Mouse (Mus musculus): Measurements from ENCODE around the gene Pld2. TPM values are rescaled to one million over a fixed set of nuclear protein-coding genes. Genes with fewer than 3 reads are reported as not detected.

The Pld2 gene
- 10.2 TPM for polyA plus RNA-seq (2012; fragmentation: generic; extraction: Trizol)

DNA sequence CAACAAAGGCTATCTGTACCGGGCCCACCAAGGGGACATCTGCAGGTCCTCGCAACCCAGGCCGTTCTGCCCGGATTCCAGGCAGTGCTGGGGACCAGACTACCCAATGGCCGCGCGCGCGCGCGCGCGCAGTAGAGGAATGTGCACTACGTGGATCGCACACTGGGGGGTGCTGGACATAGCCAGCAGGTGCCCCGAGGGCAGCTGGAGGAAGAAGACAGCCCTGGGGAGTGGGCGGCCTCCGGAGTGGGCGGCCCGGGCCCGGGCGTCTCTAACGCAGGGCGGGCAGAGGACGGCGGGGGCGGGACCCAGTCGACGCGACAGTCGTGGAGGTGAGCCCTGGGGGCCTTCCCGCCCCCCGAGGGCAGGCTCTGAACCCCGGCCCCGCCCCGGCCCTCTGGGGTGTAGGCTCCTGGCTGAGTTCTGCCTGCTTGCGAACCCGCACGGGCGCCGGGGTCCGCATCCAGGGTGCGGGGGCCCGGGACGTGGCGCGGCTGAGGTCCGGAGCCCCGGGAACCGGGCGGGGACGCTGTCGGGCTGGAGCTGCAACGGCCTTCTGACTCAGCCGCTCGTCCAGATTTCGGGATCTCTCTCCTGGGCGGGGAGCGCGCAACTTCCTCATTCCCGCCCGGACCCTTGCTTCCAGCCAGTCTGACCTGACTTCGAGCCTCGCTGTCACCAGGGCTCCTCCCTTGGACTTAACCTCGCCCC lies at the start of gene Pld2:
Gene Pld2 (plus strand): TSS at position 188 of the 711 bp plus-strand sequence.
- no peaks in the 10 kb centered on the region for H3K79me2 ChIP-seq (ENCODE audit: control insufficient read depth, insufficient read depth)
- H3K4me2 ChIP-seq (ENCODE audit: low read depth): peak within 1 kb of the TSS; percentile 70
- no peaks in the 10 kb centered on the region for H3K36me3 ChIP-seq (ENCODE audit: control insufficient read depth, insufficient read depth)
- peak within 1 kb of the TSS; percentile 32 for H3K4me3 ChIP-seq
- no peaks in the 10 kb centered on the region for H3K27me3 ChIP-seq (ENCODE audit: control insufficient read depth, insufficient read depth, insufficient read length)
- TF ChIP-seq TCF12 (IDR thresholded peaks at IDR 0.05; ENCODE audit: insufficient read depth, poor library complexity, severe bottlenecking) (no peak), MAX (IDR thresholded peaks at IDR 0.05; ENCODE audit: low read depth) (no peak), POLR2A (IDR thresholded peaks at IDR 0.05; ENCODE audit: insufficient read length, low read depth) (peak; percentile 46), POLR2AphosphoS2 (IDR thresholded peaks at IDR 0.05; ENCODE audit: insufficient read length, low read depth) (peak; percentile 34), MYOD1 (IDR thresholded peaks at IDR 0.05; ENCODE audit: control insufficient read depth in 1 of 3, insufficient read length in 2 of 3, low read depth in 2 of 3) (peak in 2 of 3 experiments; percentile 73 to 83), MYOG (IDR thresholded peaks at IDR 0.05; ENCODE audit: control insufficient read depth in 1 of 3, insufficient read depth in 1 of 3, insufficient read length in 2 of 3, low read depth in 2 of 3) (peak in 2 of 3 experiments; percentile 72 to 82)
- peak within 1 kb of the TSS; percentile 3 for H3ac ChIP-seq (ENCODE audit: control insufficient read depth, insufficient read length)

DNA sequence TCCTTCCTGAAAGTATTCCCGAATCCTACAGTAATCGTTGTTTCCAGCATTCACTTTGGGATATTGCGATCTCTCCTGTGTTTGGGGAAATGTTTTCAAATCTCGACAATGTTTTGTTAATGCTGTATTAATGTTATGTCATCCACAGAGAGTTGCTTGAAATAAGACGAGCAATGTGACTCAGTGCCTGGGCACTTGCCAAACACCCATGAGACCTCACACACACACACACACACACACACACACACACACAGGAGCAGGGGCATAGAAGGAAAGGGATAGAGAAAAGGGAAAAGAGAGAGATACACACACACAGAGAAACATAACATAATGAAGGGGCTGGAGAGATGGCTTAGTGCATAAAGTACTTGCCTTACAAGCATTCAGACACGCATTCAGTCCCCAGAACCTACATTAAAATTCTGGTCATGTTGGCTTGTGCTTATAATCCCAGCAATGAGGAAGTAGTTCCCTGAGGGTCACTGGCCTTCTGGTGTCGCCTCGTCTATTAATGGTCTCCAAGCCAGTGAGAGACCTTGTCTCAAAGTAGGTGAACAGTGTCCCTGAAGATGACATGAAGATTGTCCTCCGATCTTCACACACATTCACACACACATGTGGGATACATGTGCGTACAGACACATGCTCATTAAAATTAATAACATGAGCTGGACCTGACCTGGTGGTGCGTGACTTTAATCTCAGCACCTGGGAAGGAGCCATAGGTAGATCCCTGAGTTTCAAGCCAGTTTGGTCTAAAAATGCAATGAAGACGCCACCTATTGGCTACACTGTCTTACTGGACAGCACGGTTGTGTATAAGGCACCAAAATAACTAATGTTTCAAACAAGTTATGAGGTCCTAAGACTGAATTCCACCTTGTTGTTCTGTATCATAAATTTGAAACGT lies 40.0 kb upstream of the Pld2 start:
- TF ChIP-seq SRF (IDR thresholded peaks at IDR 0.05; ENCODE audit: control insufficient read depth, insufficient read length, low read depth) (no peak), MYOG (IDR thresholded peaks at IDR 0.05; ENCODE audit: control insufficient read depth in 1 of 3, insufficient read depth in 1 of 3, insufficient read length in 2 of 3, low read depth in 2 of 3) (no peak), CEBPB (IDR thresholded peaks at IDR 0.05; ENCODE audit: insufficient read depth, poor library complexity, severe bottlenecking) (no peak), REST (IDR thresholded peaks at IDR 0.05; ENCODE audit: insufficient read depth, insufficient read length) (no peak), TCF12 (IDR thresholded peaks at IDR 0.05; ENCODE audit: insufficient read depth, poor library complexity, severe bottlenecking) (no peak), POLR2A (IDR thresholded peaks at IDR 0.05; ENCODE audit: insufficient read length, low read depth) (no peak), TCF3 (IDR thresholded peaks at IDR 0.05; ENCODE audit: insufficient read length, low read depth) (no peak)
- Histone ChIP-seq H3ac (ENCODE audit: control insufficient read depth, insufficient read length) (no peak overlapping the region), H3K4me2 (ENCODE audit: low read depth) (no peak overlapping the region), H3K79me2 (ENCODE audit: control insufficient read depth, insufficient read depth) (no peaks in the 10 kb centered on the region), H3K4me3 (no peak overlapping the region), H3K27me3 (ENCODE audit: control insufficient read depth, insufficient read depth, insufficient read length) (peaks cover 18% of the 10 kb centered on the region), H3K36me3 (ENCODE audit: control insufficient read depth, insufficient read depth) (no peaks in the 10 kb centered on the region)

DNA sequence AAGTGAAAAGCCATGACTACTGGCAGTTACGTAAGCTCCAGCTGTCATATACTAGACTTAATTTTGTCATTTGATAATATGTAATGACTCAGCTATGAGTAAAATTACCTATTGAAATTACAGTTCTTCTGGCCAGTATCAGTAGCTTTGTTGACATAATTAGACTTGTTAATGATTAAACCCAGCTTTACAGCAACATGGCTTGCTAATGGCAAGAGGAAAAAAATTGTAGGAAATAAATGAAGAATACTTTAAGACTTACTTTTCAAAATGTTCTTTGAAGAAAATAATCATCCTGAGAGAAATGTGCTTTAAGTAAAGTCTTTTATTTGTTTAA lies 39.4 kb upstream of the Pld2 start:
- Histone ChIP-seq H3K4me2 (ENCODE audit: low read depth) (no peak overlapping the region), H3K27me3 (ENCODE audit: control insufficient read depth, insufficient read depth, insufficient read length) (peaks cover 19% of the 10 kb centered on the region), H3K79me2 (ENCODE audit: control insufficient read depth, insufficient read depth) (no peaks in the 10 kb centered on the region), H3ac (ENCODE audit: control insufficient read depth, insufficient read length) (no peak overlapping the region), H3K36me3 (ENCODE audit: control insufficient read depth, insufficient read depth) (no peaks in the 10 kb centered on the region), H3K4me3 (no peak overlapping the region)
- TF ChIP-seq USF1 (IDR thresholded peaks at IDR 0.05; ENCODE audit: low read depth) (no peak), SRF (IDR thresholded peaks at IDR 0.05; ENCODE audit: control insufficient read depth, insufficient read length, low read depth) (no peak), POLR2AphosphoS2 (IDR thresholded peaks at IDR 0.05; ENCODE audit: insufficient read length, low read depth) (no peak), REST (IDR thresholded peaks at IDR 0.05; ENCODE audit: insufficient read depth, insufficient read length) (no peak), E2F4 (IDR thresholded peaks at IDR 0.05; ENCODE audit: insufficient read depth) (no peak), TCF12 (IDR thresholded peaks at IDR 0.05; ENCODE audit: insufficient read depth, poor library complexity, severe bottlenecking) (no peak), TCF3 (IDR thresholded peaks at IDR 0.05; ENCODE audit: insufficient read length, low read depth) (no peak), POLR2A (IDR thresholded peaks at IDR 0.05; ENCODE audit: insufficient read length, low read depth) (no peak), MYOD1 (IDR thresholded peaks at IDR 0.05; ENCODE audit: control insufficient read depth in 1 of 3, insufficient read length in 2 of 3, low read depth in 2 of 3) (no peak), MAX (IDR thresholded peaks at IDR 0.05; ENCODE audit: low read depth) (no peak), CEBPB (IDR thresholded peaks at IDR 0.05; ENCODE audit: insufficient read depth, poor library complexity, severe bottlenecking) (no peak), MYOG (IDR thresholded peaks at IDR 0.05; ENCODE audit: control insufficient read depth in 1 of 3, insufficient read depth in 1 of 3, insufficient read length in 2 of 3, low read depth in 2 of 3) (no peak)

DNA sequence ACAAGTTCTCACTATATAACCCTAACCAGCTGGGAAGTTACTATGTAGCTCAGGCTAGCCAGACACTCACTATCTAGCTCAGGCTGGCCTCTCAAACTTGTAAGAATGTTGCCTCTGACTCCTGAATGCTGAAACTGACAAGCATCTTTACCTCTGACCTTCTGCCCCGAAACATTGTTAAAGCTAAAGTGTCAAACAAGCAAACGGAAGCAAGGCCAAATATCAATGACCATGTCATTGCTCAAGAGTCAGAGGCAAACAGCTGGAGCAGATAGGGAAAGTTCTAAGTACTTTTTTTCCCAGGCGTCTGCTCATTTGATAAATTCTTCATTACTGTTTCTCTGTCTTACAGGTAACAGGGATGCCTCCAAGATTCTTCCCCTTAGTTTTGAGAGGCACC lies 37.8 kb upstream of the Pld2 start:
- Histone ChIP-seq H3K36me3 (ENCODE audit: control insufficient read depth, insufficient read depth) (no peaks in the 10 kb centered on the region), H3ac (ENCODE audit: control insufficient read depth, insufficient read length) (no peak overlapping the region), H3K4me3 (no peak overlapping the region), H3K79me2 (ENCODE audit: control insufficient read depth, insufficient read depth) (no peaks in the 10 kb centered on the region), H3K27me3 (ENCODE audit: control insufficient read depth, insufficient read depth, insufficient read length) (peaks cover 16% of the 10 kb centered on the region), H3K4me2 (ENCODE audit: low read depth) (no peak overlapping the region)
- no peak for TF ChIP-seq E2F4 (IDR thresholded peaks at IDR 0.05; ENCODE audit: insufficient read depth)
- TF ChIP-seq REST (IDR thresholded peaks at IDR 0.05; ENCODE audit: insufficient read depth, insufficient read length): no peak
- no peak for TF ChIP-seq CEBPB (IDR thresholded peaks at IDR 0.05; ENCODE audit: insufficient read depth, poor library complexity, severe bottlenecking)
- no peak for TF ChIP-seq SRF (IDR thresholded peaks at IDR 0.05; ENCODE audit: control insufficient read depth, insufficient read length, low read depth)
- TF ChIP-seq TCF12 (IDR thresholded peaks at IDR 0.05; ENCODE audit: insufficient read depth, poor library complexity, severe bottlenecking): no peak
- TF ChIP-seq POLR2A (IDR thresholded peaks at IDR 0.05; ENCODE audit: insufficient read length, low read depth): no peak
- no peak for TF ChIP-seq MAX (IDR thresholded peaks at IDR 0.05; ENCODE audit: low read depth)
- no peak for TF ChIP-seq TCF3 (IDR thresholded peaks at IDR 0.05; ENCODE audit: insufficient read length, low read depth)
- no peak for TF ChIP-seq POLR2AphosphoS2 (IDR thresholded peaks at IDR 0.05; ENCODE audit: insufficient read length, low read depth)
- no peak for TF ChIP-seq USF1 (IDR thresholded peaks at IDR 0.05; ENCODE audit: low read depth)
- no peak for TF ChIP-seq MYOG (IDR thresholded peaks at IDR 0.05; ENCODE audit: control insufficient read depth in 1 of 3, insufficient read depth in 1 of 3, insufficient read length in 2 of 3, low read depth in 2 of 3)

All from myocyte (in vitro differentiated cells).